Mouse (Mus musculus): ENCODE results near the gene Rpl19. TPM values are rescaled to one million over a fixed set of nuclear protein-coding genes. Genes with fewer than 3 reads are reported as not detected.

The Rpl19 gene
- total and polyA plus RNA-seq, 3 experiments, result 2,949 to 5,259 (median 3,446) TPM

DNA sequence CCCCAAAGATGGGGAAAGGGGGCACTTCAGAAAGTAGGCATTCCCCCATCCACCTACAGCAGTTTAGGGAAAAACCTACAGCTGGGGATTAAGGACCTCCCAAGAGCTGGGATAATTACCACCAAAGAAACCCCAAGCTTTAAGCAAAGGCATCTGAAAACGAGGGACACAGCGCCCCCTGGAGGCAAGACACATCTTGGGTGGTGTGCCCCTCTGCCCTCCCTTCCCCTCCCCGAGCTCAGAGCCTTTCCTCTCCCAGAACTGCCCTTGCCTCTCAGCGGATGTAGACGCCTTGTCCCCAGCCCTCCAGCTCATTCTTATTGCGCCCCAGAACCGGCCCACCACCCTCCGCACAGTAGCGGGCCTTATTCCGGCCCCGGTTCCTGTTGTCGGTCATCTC is 23.9 kb upstream of the Rpl19 start:
- Histone ChIP-seq H3K9me3 (replicated peaks; ENCODE audit: low read length) (peaks cover 6% of the 10 kb centered on the region), H3K4me3 (replicated peaks in 1 of 3; ENCODE audit: low read depth in 2 of 3, low read length in 2 of 3, poor library complexity in 1 of 3) (peak overlapping the region; percentile 46 to 54 (median 49)), H3K27me3 (replicated peaks) (no peaks in the 10 kb centered on the region), H3K79me2 (replicated peaks; ENCODE audit: control insufficient read depth, extremely low read depth, insufficient read depth, poor library complexity, severe bottlenecking) (no peaks in the 10 kb centered on the region), H3K4me1 (ENCODE audit: control insufficient read depth in 1 of 2, insufficient read depth in 2 of 2) (peaks cover 37 to 63% of the 10 kb centered on the region in 2 experiments), H3K9ac (ENCODE audit: insufficient read depth, low read depth) (peak overlapping the region; percentile 47), H3K36me3 (replicated peaks in 1 of 2; ENCODE audit: control insufficient read depth in 1 of 2, insufficient read depth in 1 of 2, low read length in 1 of 2) (peaks cover 0 to 3% of the 10 kb centered on the region in 2 experiments), H3K4me2 (ENCODE audit: insufficient read depth, low read depth, poor library complexity, severe bottlenecking) (peak overlapping the region; percentile 73), H3K27ac (ENCODE audit: insufficient read depth, low read depth) (no peak overlapping the region)
- in situ Hi-C loops (cut with MboI; ENCODE audit: low pct_ligation_motif_present, low pct_unique_long_range_greater_than_20kb, low sequenced_read_pairs) (no loop called here), dilution Hi-C loops (cut with MboI; ENCODE audit: extremely low pct_ligation_motif_present, extremely low pct_unique_long_range_greater_than_20kb, low sequenced_read_pairs) (no loop called here)
- peak; percentile 66 for TF ChIP-seq ELF1 (IDR thresholded peaks at IDR 0.05; ENCODE audit: low read depth, low read length)
- peak; percentile 94 to 97 for TF ChIP-seq CTCF (conservative IDR thresholded peaks at IDR 0.05 in 1 of 2, IDR thresholded peaks at IDR 0.05 in 1 of 2; ENCODE audit: low read depth in 2 of 2, low read length in 2 of 2)
- 0 out of 2 replicates have a peak, but pooled peaks have one; percentile 48 for TF ChIP-seq TCF12 (IDR thresholded peaks at IDR 0.05; ENCODE audit: low read depth, low read length)
- no peak for TF ChIP-seq CHD2 (IDR thresholded peaks at IDR 0.05; ENCODE audit: low read length)
- no peak for TF ChIP-seq TBP (conservative IDR thresholded peaks at IDR 0.05; ENCODE audit: low read depth, low read length)
- TF ChIP-seq USF2 (conservative IDR thresholded peaks at IDR 0.05; ENCODE audit: low read depth, low read length), result no peak
- no peak for TF ChIP-seq CHD1 (IDR thresholded peaks at IDR 0.05; ENCODE audit: low read depth, low read length)
- TF ChIP-seq RAD21 (IDR thresholded peaks at IDR 0.05; ENCODE audit: low read depth, low read length), result peak; percentile 87
- no peak for TF ChIP-seq ZNF384 (IDR thresholded peaks at IDR 0.05; ENCODE audit: low read depth, low read length)
- 0 out of 2 replicates have a peak, but pooled peaks have one; percentile 10 for TF ChIP-seq ETS1 (conservative IDR thresholded peaks at IDR 0.05; ENCODE audit: low read depth, low read length)
- TF ChIP-seq RCOR1 (conservative IDR thresholded peaks at IDR 0.05; ENCODE audit: low read depth, low read length), result no peak
- TF ChIP-seq PAX5 (IDR thresholded peaks at IDR 0.05; ENCODE audit: low read length), result no peak
- TF ChIP-seq GABPA (IDR thresholded peaks at IDR 0.05; ENCODE audit: insufficient replicate concordance, low read depth, low read length), result no peak
- TF ChIP-seq MAX (IDR thresholded peaks at IDR 0.05; ENCODE audit: low read length), result peak; percentile 62
- no peak for TF ChIP-seq USF1 (IDR thresholded peaks at IDR 0.05; ENCODE audit: low read depth, low read length)
- TF ChIP-seq BHLHE40 (IDR thresholded peaks at IDR 0.05; ENCODE audit: low read depth, low read length), result peak; percentile 48
- TF ChIP-seq NRF1 (IDR thresholded peaks at IDR 0.05; ENCODE audit: low read depth, low read length), result no peak
- no peak for TF ChIP-seq POLR2AphosphoS2 (IDR thresholded peaks at IDR 0.05; ENCODE audit: low read depth, low read length)
- TF ChIP-seq MAZ (IDR thresholded peaks at IDR 0.05; ENCODE audit: low read depth, low read length), result peak; percentile 94
- TF ChIP-seq HCFC1 (IDR thresholded peaks at IDR 0.05; ENCODE audit: low read depth, low read length), result 0 out of 2 replicates have a peak, but pooled peaks have one; percentile 27
- TF ChIP-seq IRF4 (IDR thresholded peaks at IDR 0.05; ENCODE audit: low read depth, low read length), result peak; percentile 76
- TF ChIP-seq MYC (IDR thresholded peaks at IDR 0.05; ENCODE audit: low read depth, low read length), result peak; percentile 83; the same call in 1 of the 2 replicates
- peak; percentile 42; the same call in 1 of the 2 replicates for TF ChIP-seq NELFE (IDR thresholded peaks at IDR 0.05; ENCODE audit: low read depth, low read length)
- 0 out of 2 replicates have a peak, but pooled peaks have one; percentile 34 for TF ChIP-seq UBTF (IDR thresholded peaks at IDR 0.05; ENCODE audit: low read depth, low read length)
- peak; percentile 62 for TF ChIP-seq ZC3H11A (IDR thresholded peaks at IDR 0.05; ENCODE audit: low read depth, low read length)
- no peak for TF ChIP-seq E2F4 (IDR thresholded peaks at IDR 0.05; ENCODE audit: insufficient replicate concordance, low read depth, low read length)
- no peak for TF ChIP-seq KAT2A (IDR thresholded peaks at IDR 0.05; ENCODE audit: insufficient replicate concordance, low read length)
- no peak for TF ChIP-seq ZKSCAN1 (IDR thresholded peaks at IDR 0.05; ENCODE audit: borderline replicate concordance, low read depth, low read length)
- no peak for TF ChIP-seq MXI1 (IDR thresholded peaks at IDR 0.05; ENCODE audit: low read depth, low read length)
- TF ChIP-seq MEF2A (IDR thresholded peaks at IDR 0.05; ENCODE audit: borderline replicate concordance, low read depth, low read length), result peak; percentile 75; the same call in 1 of the 2 replicates
- TF ChIP-seq SMC3 (IDR thresholded peaks at IDR 0.05; ENCODE audit: low read depth, low read length), result peak; percentile 88
- TF ChIP-seq JUN (IDR thresholded peaks at IDR 0.05; ENCODE audit: insufficient read depth, low read depth, low read length), result no peak
- TF ChIP-seq EP300 (IDR thresholded peaks at IDR 0.05; ENCODE audit: low read length), result no peak
- TF ChIP-seq MAFK (IDR thresholded peaks at IDR 0.05; ENCODE audit: insufficient replicate concordance, low read length), result no peak
- no peak; the same call in 1 of the 2 replicates for TF ChIP-seq POLR2A (IDR thresholded peaks at IDR 0.05; ENCODE audit: low read depth, low read length)
- DNase-seq (ENCODE audit: extremely low read depth), result peak; percentile 95

Measured in CH12.LX (cell line).